Mouse (Mus musculus) 3134 (cell line): ENCODE results near the gene Taar1.

Experiments
- DNase-seq: peaks from one replicate; pipeline ENCODE4 v3.0.0-alpha.2; 2011; ENCODE audit warnings: low spot score; ENCODE audit not compliant: insufficient read length; ENCODE audit errors: extremely low read depth

Gene Taar1

DNA sequence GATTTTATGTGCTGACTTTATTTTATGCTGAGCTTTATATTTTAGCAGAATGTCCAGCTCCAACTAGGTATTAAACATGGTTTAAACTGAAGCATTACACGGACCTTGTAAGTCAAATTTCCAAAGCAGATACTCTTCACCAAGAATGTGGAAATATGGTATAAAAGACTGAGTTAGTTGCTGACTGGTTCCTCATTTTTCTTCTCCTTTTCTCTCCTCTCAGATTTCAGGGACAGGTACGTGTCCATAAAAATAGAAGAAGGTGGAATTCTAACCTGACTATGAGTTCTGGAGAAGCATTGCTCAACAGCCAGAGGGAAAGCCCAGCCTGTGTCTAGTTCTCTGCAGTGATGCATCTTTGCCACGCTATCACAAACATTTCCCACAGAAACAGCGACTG lies at the start of gene Taar1:
Gene Taar1 (plus strand): TSS at position 301 of the 400 bp plus-strand sequence.
- DNase-seq, result no peak

DNA sequence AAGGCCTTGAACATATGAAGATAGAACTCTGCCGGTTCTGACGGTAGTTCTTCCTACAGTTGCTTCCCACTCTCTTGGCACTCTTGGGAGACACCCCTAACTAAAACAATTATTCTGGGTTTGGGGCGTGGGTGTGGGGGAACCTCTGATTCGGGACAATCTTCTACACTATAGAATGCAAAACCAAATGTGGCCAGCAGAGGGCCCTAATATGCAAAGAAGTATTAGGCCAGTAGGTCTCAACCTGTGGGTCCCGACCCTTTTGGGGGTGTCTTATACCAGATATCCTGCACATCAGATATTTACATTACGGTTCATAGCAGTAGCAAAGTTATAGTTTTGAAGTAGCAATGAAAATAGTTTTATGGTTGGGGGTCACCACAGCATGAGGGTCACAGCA lies 39.5 kb upstream of the Taar1 start:
- DNase-seq, result no peak

GRCm38 (mm10) chr10:23884910-23885309 lies 35.2 kb upstream of the Taar1 start:
- DNase-seq, result no peak

- DNase-seq, result no peak
Observed at GRCm38 (mm10) chr10:23886060-23886459, 34.1 kb upstream of the Taar1 start.

GRCm38 (mm10) chr10:23892987-23893386 lies 27.2 kb upstream of the Taar1 start:
- no peak for DNase-seq

GRCm38 (mm10) chr10:23894601-23895349 lies 25.4 kb upstream of the Taar1 start, which contains the start of gene Vnn1:
TSS of gene Vnn1 (plus strand) at chr10:23894688.
- DNase-seq, result no peak

DNA sequence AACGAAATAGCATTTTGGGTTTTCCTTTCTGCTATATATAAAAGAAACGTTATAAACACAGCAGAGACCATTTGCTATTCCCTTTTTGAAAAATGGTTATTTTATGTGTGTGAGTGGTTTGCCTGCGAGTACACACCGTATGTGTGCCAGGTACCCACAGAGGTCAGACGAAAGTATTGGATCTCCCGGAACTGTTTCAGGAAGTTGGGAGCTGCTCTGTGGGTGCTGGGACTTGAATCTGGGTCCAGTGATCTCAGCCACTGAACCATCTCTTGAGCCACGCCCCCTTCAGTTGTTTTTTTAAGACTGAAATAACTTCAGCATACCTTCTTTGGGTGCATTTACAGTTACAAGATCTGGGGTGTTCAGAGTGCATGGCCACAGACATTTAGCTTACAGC lies 24.8 kb upstream of the Taar1 start:
- DNase-seq, result no peak

GRCm38 (mm10) chr10:23901119-23901518 lies 19.0 kb upstream of the Taar1 start:
- DNase-seq, result no peak

DNA sequence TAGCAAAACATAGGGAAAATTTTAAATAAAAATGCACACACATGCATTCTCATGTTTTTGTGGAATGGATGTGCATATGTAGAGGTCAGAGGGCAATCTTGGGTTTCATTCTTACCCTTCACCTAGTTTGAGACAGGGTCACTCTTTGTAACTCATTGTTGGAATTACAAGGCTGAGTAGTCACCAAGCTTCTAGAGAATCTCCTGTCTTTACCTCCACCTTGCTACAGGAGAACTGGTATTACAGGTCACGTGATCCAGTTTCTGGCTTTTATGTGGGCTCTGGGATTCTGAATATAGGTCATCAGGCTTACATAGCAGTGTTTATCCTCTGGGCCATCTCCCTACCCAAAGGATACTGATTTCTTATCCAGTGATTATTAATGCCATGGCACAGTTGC lies 14.5 kb upstream of the Taar1 start:
- DNase-seq, result no peak

GRCm38 (mm10) chr10:23922468-23922867 lies 2.3 kb downstream of the Taar1 start:
- DNase-seq, result no peak

DNA sequence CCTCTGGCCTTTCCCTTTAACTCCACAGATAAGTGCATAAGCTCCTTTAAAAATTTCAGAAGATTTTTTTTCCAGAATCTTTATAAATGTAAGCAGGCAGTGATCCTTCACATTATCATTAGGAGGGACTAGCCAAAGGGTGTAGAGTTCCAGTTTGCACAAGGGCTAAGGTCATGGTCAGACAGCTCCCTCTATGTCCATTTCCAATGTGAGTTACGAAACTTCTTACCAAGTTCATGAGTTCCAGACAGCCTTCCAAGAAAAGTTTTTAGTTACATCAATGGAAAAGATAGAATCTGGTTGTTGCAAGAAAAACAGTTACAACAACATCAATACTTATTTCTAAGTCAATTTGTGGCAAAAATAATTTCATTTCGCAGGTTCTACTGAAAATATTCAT lies 3.8 kb downstream of the Taar1 start:
- DNase-seq, result no peak

DNA sequence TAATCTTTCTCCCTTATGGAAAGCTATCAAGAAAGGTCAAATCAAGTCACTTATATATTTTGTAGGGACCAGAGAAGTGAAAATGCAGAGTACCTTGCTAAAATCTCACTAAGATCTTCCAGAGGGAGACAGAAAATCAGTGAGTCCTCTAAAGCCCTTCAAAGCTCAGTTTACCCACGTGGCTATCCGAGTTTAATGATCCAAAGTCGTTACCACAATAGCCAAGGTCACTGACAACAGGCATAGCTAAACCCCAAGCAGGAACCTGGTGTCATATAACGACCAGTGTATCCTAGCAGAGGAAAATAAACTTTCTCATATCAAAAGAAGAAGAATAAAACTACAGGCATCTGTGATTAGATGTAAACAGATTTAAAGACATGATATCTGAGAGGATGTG lies 17.5 kb downstream of the Taar1 start:
- no peak for DNase-seq

- no peak for DNase-seq
Observed at GRCm38 (mm10) chr10:23938312-23938711, 18.2 kb downstream of the Taar1 start, which contains the start of gene Taar2. TSS of gene Taar2 (plus strand) at chr10:23938572.

GRCm38 (mm10) chr10:23942465-23942864 lies 22.3 kb downstream of the Taar1 start:
- no peak for DNase-seq

DNA sequence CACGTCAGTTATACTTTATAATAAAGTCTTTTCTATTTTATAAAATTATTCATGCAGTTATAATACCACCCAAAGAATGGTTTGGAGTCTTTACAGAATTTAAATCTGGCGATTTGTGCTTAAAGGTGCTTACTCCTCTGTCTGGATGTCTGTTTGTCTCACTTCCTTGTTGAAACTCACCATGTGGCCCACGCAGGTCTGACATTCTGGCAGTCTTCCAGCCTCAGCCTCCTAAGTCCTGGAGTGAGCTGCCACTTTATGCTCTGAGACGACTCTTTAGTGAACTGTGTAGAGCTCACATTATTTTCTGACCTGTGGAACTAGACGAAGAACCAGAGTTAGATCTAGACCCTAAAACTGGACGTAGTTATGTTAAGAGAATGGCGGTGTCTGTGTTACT lies 27.9 kb downstream of the Taar1 start:
- DNase-seq, result no peak

GRCm38 (mm10) chr10:23949508-23950005 lies 29.4 kb downstream of the Taar1 start, which contains the start of gene Taar3:
TSS of gene Taar3 (plus strand) at chr10:23949558.
- DNase-seq, result no peak

GRCm38 (mm10) chr10:23951714-23952113 lies 31.6 kb downstream of the Taar1 start:
- no peak for DNase-seq

DNA sequence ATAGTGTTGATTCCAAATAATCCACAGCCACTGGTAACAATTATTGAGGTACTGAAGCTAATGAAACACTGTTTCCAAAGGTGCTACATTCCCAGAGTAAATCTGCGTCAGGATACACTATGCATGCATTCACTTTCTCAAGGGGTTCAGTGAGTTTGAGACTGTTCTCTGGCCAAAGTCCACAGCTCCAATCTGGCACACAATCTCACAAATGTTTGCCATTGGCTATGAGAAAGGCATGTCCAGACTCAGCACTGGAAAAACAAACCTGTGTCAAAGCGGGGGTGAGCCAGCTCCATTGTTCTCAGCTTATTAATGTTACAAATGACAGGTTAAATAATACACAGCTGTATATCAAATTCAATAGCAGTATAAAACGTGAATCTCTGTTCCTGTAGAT lies 38.9 kb downstream of the Taar1 start:
- DNase-seq, result no peak

DNA sequence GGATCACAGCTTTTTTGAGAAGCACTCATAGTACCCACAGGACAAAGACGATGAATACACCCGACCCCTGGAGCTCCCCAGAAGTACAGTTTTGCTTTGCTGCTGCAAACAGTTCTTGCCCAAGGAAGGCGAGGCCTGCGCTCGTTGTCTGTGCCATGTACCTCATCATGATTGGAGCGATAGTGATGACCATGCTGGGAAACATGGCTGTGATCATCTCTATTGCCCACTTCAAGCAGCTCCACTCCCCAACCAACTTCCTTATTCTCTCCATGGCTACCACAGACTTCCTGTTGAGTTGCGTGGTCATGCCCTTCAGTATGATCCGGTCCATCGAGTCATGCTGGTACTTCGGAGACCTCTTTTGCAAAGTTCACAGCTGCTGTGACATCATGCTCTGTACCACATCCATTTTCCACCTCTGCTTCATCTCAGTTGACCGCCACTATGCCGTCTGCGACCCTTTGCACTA lies 40.3 kb downstream of the Taar1 start, which contains the start of gene Taar4:
Gene Taar4 (plus strand): TSS at position 51 of the 472 bp plus-strand sequence.
- DNase-seq, result no peak

DNA sequence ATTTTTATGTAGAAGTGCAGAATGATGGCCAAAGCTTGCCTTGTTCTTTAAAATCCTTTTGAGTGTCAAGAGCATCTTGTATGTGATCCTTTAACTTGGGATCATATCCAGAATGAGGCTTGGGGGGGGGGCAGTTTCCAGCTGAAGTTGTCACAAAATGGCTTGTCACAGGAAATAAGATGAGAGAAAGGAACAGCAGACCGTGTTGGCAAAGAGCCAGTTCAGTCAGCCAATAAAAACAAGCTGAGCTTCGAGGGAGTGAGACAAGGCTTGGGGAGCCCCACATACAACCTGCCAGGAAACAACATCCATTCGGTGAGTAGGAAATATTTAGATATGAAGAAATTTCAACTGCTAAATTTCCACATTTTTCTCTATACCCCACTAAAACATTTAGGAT lies 43.3 kb downstream of the Taar1 start:
- DNase-seq, result no peak

GRCm38 (mm10) chr10:23964921-23965610 lies 44.9 kb downstream of the Taar1 start:
- no peak for DNase-seq
